Mouse (Mus musculus): ENCODE data around the gene Usp4.
"Not testable (repeated sequence)": the region's sequence is repeated elsewhere in the genome, so short reads cannot be mapped to it uniquely, and the experiment has no call there.

Usp4 gene

GRCm38 (mm10) chr9:108347540-108348289 is at the start of gene Usp4:
Gene Usp4, plus strand, starts transcription at chr9:108347853.
- DNase-seq (ENCODE audit: low read depth, low spot score), result peak; percentile 92
- Histone ChIP-seq H3K27me3 (ENCODE audit: control insufficient read depth, insufficient read depth, low read length, poor library complexity, severe bottlenecking) (no peaks in the 10 kb centered on the region), H3K36me3 (ENCODE audit: control insufficient read depth, insufficient read depth, low read length, poor library complexity, severe bottlenecking) (peaks cover 4% of the 10 kb centered on the region)

DNA sequence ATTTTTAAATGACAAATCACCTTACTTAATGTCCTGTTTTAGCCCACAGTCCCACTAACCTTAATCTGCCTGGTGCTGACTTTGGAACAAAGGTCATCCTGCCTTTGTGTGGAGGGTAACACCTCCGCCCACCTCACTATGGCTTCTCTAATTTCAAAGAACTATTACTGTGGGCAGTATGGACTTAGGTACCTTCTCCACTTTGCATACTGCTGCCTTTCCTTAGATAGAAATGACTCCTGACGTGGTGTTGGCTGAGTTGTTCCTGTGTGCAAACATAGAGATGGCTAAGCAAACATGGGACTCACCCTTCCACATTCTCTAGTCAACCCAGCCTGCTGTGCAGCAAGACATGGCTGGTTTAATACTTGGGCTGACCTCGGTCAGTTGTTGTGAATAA is 45.8 kb upstream of the Usp4 start:
- DNase-seq (ENCODE audit: low read depth, low spot score), result no peak
- 0 out of 2 replicates have a peak, but pooled peaks cover 1% of the 10 kb centered on the region for H3K36me3 ChIP-seq (ENCODE audit: control insufficient read depth, insufficient read depth, low read length, poor library complexity, severe bottlenecking)
- H3K27me3 ChIP-seq (ENCODE audit: control insufficient read depth, insufficient read depth, low read length, poor library complexity, severe bottlenecking), result no peaks in the 10 kb centered on the region

- DNase-seq (ENCODE audit: low read depth, low spot score), result no peak
- H3K27me3 ChIP-seq (ENCODE audit: control insufficient read depth, insufficient read depth, low read length, poor library complexity, severe bottlenecking), result no peaks in the 10 kb centered on the region
- 0 out of 2 replicates have a peak, but pooled peaks cover 1% of the 10 kb centered on the region for H3K36me3 ChIP-seq (ENCODE audit: control insufficient read depth, insufficient read depth, low read length, poor library complexity, severe bottlenecking)
Measured at GRCm38 (mm10) chr9:108304716-108305115, 42.9 kb upstream of the Usp4 start.

DNA sequence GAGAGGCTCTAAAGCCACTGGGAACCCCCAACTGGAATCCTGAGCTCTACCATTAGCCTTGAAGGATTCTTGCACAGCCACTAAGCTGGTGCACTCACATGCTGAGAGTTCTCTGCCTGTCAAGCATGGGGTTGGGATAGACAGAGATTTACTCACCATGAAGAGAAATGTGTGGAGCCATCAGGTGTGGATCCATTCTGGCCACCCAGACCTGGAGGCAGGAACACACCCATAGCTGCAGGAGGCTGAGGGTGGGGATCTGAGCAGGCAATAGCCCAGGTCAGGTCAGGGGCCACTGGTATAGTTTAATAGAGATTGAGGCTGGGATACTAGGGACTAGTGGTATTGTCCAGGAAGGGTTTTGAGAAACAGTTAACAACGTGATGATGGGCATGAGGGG is 42.5 kb upstream of the Usp4 start:
- H3K36me3 ChIP-seq (ENCODE audit: control insufficient read depth, insufficient read depth, low read length, poor library complexity, severe bottlenecking), result 0 out of 2 replicates have a peak, but pooled peaks cover 1% of the 10 kb centered on the region
- H3K27me3 ChIP-seq (ENCODE audit: control insufficient read depth, insufficient read depth, low read length, poor library complexity, severe bottlenecking), result no peaks in the 10 kb centered on the region
- no peak for DNase-seq (ENCODE audit: low read depth, low spot score)

- H3K27me3 ChIP-seq (ENCODE audit: control insufficient read depth, insufficient read depth, low read length, poor library complexity, severe bottlenecking), result no peaks in the 10 kb centered on the region
- DNase-seq (ENCODE audit: low read depth, low spot score), result peak; percentile 100
- peaks cover 1% of the 10 kb centered on the region; the same call in 1 of the 2 replicates for H3K36me3 ChIP-seq (ENCODE audit: control insufficient read depth, insufficient read depth, low read length, poor library complexity, severe bottlenecking)
Measured at GRCm38 (mm10) chr9:108305629-108306520, 41.8 kb upstream of the Usp4 start, which contains the start of the genes Rhoa and Tcta. Gene Rhoa, plus strand, starts transcription at chr9:108306129. Gene Tcta, minus strand, starts transcription at chr9:108306160.

DNA sequence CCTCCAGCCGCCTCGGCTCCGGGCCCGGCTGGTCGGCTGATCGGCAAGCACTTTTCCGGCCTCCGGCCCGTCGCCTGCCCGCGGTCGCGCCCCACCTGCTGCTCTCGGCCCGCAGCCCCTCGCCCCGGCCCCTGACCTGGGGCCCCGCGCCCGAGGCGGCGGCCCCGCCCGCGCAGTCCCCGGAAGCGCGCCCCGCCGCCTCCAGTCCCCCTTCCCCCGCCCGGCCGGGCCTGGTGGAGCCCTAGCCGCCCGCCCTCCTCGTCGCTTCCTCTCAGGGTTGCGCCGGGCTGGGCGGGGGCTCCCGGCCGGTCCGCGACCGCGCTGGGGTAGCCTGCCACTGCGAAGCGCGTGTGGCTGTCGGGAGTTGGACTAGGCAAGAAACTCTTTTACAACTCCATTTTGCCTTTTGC is 41.1 kb upstream of the Usp4 start:
- DNase-seq (ENCODE audit: low read depth, low spot score), result peak; percentile 90
- H3K27me3 ChIP-seq (ENCODE audit: control insufficient read depth, insufficient read depth, low read length, poor library complexity, severe bottlenecking), result no peaks in the 10 kb centered on the region
- H3K36me3 ChIP-seq (ENCODE audit: control insufficient read depth, insufficient read depth, low read length, poor library complexity, severe bottlenecking), result peaks cover 1% of the 10 kb centered on the region; the same call in 1 of the 2 replicates

- peaks cover 1% of the 10 kb centered on the region for H3K36me3 ChIP-seq (ENCODE audit: control insufficient read depth, insufficient read depth, low read length, poor library complexity, severe bottlenecking)
- H3K27me3 ChIP-seq (ENCODE audit: control insufficient read depth, insufficient read depth, low read length, poor library complexity, severe bottlenecking), result no peaks in the 10 kb centered on the region
- peak; percentile 61 for DNase-seq (ENCODE audit: low read depth, low spot score)
Measured at GRCm38 (mm10) chr9:108307021-108307807, 40.4 kb upstream of the Usp4 start.

DNA sequence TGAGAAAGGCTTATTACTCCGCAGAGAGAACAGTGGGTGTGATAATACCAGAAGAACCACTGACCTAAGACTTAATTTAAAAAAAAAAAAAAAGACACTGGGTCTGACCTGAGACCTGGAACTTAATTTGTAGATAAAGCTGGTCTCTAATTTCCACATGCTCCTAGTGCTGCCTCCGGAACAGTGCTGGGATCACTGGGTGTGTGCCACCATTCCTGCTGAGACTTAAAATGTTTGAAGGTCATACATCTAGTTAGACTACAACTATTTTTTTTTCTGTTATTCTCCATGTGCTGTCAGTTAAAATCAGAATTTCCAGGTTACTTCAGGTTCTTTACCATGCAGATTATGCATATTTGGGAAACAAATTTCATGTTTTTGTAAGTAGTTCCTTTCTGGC is 39.5 kb upstream of the Usp4 start:
- DNase-seq (ENCODE audit: low read depth, low spot score), result no peak
- Histone ChIP-seq H3K27me3 (ENCODE audit: control insufficient read depth, insufficient read depth, low read length, poor library complexity, severe bottlenecking) (no peaks in the 10 kb centered on the region), H3K36me3 (ENCODE audit: control insufficient read depth, insufficient read depth, low read length, poor library complexity, severe bottlenecking) (no peaks in the 10 kb centered on the region; the same call in none of the 2 replicates)

- H3K36me3 ChIP-seq (ENCODE audit: control insufficient read depth, insufficient read depth, low read length, poor library complexity, severe bottlenecking), result peaks cover 14% of the 10 kb centered on the region; the same call in 1 of the 2 replicates
- DNase-seq (ENCODE audit: low read depth, low spot score), result peak; percentile 45
- H3K27me3 ChIP-seq (ENCODE audit: control insufficient read depth, insufficient read depth, low read length, poor library complexity, severe bottlenecking), result no peaks in the 10 kb centered on the region
Measured at GRCm38 (mm10) chr9:108317572-108317971, 30.1 kb upstream of the Usp4 start.

- peaks cover 14% of the 10 kb centered on the region; the same call in 1 of the 2 replicates for H3K36me3 ChIP-seq (ENCODE audit: control insufficient read depth, insufficient read depth, low read length, poor library complexity, severe bottlenecking)
- no peaks in the 10 kb centered on the region for H3K27me3 ChIP-seq (ENCODE audit: control insufficient read depth, insufficient read depth, low read length, poor library complexity, severe bottlenecking)
- no peak for DNase-seq (ENCODE audit: low read depth, low spot score)
Measured at GRCm38 (mm10) chr9:108318462-108318861, 29.2 kb upstream of the Usp4 start.

DNA sequence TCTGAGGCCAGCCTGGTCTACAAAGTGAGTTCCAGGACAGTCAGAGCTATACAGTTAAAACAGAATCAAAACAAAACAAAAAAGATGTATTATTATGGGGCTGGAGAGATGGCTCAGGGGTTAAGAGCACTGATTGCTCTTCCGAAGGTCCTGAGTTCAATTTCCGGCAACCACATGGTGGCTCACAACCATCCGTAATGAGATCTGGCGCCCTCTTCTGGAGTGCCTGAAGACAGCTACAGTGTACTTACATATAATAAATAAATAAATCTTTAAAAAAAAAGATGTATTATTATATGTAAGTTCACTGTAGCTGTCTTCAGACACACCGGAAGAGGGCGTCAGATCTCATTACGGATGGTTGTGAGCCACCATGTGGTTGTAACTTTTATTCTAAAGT is 25.6 kb upstream of the Usp4 start:
- peaks cover 10% of the 10 kb centered on the region; the same call in 1 of the 2 replicates for H3K36me3 ChIP-seq (ENCODE audit: control insufficient read depth, insufficient read depth, low read length, poor library complexity, severe bottlenecking)
- DNase-seq (ENCODE audit: low read depth, low spot score); H3K27me3 ChIP-seq (ENCODE audit: control insufficient read depth, insufficient read depth, low read length, poor library complexity, severe bottlenecking): not testable (repeated sequence)

- Histone ChIP-seq H3K36me3 (ENCODE audit: control insufficient read depth, insufficient read depth, low read length, poor library complexity, severe bottlenecking) (peaks cover 15% of the 10 kb centered on the region; the same call in 1 of the 2 replicates), H3K27me3 (ENCODE audit: control insufficient read depth, insufficient read depth, low read length, poor library complexity, severe bottlenecking) (no peaks in the 10 kb centered on the region)
- DNase-seq (ENCODE audit: low read depth, low spot score), result no peak
Measured at GRCm38 (mm10) chr9:108324784-108325183, 22.9 kb upstream of the Usp4 start.

GRCm38 (mm10) chr9:108325811-108326210 is 21.8 kb upstream of the Usp4 start:
- no peaks in the 10 kb centered on the region for H3K27me3 ChIP-seq (ENCODE audit: control insufficient read depth, insufficient read depth, low read length, poor library complexity, severe bottlenecking)
- no peak for DNase-seq (ENCODE audit: low read depth, low spot score)

GRCm38 (mm10) chr9:108337848-108338550 is 9.7 kb upstream of the Usp4 start:
- Histone ChIP-seq H3K36me3 (ENCODE audit: control insufficient read depth, insufficient read depth, low read length, poor library complexity, severe bottlenecking) (peaks cover 5% of the 10 kb centered on the region), H3K27me3 (ENCODE audit: control insufficient read depth, insufficient read depth, low read length, poor library complexity, severe bottlenecking) (no peaks in the 10 kb centered on the region)
- no peak for DNase-seq (ENCODE audit: low read depth, low spot score)

More at GRCm38 (mm10) chr9:108325811-108326210, 21.8 kb upstream of the Usp4 start:
- H3K36me3 ChIP-seq (ENCODE audit: control insufficient read depth, insufficient read depth, low read length, poor library complexity, severe bottlenecking), result peaks cover 15% of the 10 kb centered on the region; the same call in 1 of the 2 replicates

Measured in splenic B cell, adult 2 months (primary cell).